Mouse (Mus musculus): ENCODE data around the gene Pmm2. TPM values are rescaled to one million over a fixed set of nuclear protein-coding genes. Genes with fewer than 3 reads are reported as not detected.

Pmm2 gene
- polyA plus RNA-seq (2017; shearing (Covaris generic)) = 83.3 TPM

GRCm38 (mm10) chr16:8637217-8638051 lies at the start of gene Pmm2, which contains the start of gene Tmem186:
Gene Pmm2 (plus strand): TSS chr16:8637674.
Gene Tmem186 (minus strand): TSS chr16:8637712.

GRCm38 (mm10) chr16:8671551-8672349 lies 34.3 kb downstream of the Pmm2 start, which contains the start of gene Carhsp1:
Gene Carhsp1 (minus strand): TSS chr16:8672155.

GRCm38 (mm10) chr16:8680470-8680869 lies 43.0 kb downstream of the Pmm2 start, which contains the start of gene Gm5767:
Gene Gm5767 (plus strand): TSS chr16:8680770.

Other genes starting within 250 kb of the Pmm2 start
- not detected for gene Tmem114, start 212.5 kb upstream of the Pmm2 start, polyA plus RNA-seq (2017; shearing (Covaris generic))
- gene Mettl22, start 166.9 kb upstream of the Pmm2 start, polyA plus RNA-seq (2017; shearing (Covaris generic)) = 14.8 TPM
- 0.65 TPM for gene Abat, start 124.2 kb upstream of the Pmm2 start, polyA plus RNA-seq (2017; shearing (Covaris generic))
- gene Tmem186, start within 50 bp of the Pmm2 start, polyA plus RNA-seq (2017; shearing (Covaris generic)) = 12.8 TPM
- gene Carhsp1, start 34.5 kb downstream of the Pmm2 start, polyA plus RNA-seq (2017; shearing (Covaris generic)) = 45.8 TPM
- gene Gm5767, start 43.1 kb downstream of the Pmm2 start, polyA plus RNA-seq (2017; shearing (Covaris generic)) = not detected
- 137 TPM for gene Usp7, start 154.6 kb downstream of the Pmm2 start, polyA plus RNA-seq (2017; shearing (Covaris generic))
- gene 1810013L24Rik, start 192.4 kb downstream of the Pmm2 start, polyA plus RNA-seq (2017; shearing (Covaris generic)) = 76.2 TPM